Mouse (Mus musculus): ENCODE data around the gene Cep126. TPM values are rescaled to one million over a fixed set of nuclear protein-coding genes. Genes with fewer than 3 reads are reported as not detected.

Gene Cep126
- 1.1 and 1.7 TPM in 2 replicates for polyA plus RNA-seq (2021; fragmentation: Nextera tagmentation)
- long read RNA-seq, experiment 1, partial matches to known transcripts, result 0 of 1 reads
- long read RNA-seq, experiment 1, other reads (novel, unspliced or antisense), result 0 of 1 reads
- long read RNA-seq, experiment 2, partial matches to known transcripts, result 3 of 6 reads
- long read RNA-seq, experiment 2, other reads (novel, unspliced or antisense), result 1 of 6 reads

GRCm38 (mm10) chr9:8134117-8134574 is at the start of gene Cep126:
Gene Cep126, minus strand, starts transcription at chr9:8134294.

DNA sequence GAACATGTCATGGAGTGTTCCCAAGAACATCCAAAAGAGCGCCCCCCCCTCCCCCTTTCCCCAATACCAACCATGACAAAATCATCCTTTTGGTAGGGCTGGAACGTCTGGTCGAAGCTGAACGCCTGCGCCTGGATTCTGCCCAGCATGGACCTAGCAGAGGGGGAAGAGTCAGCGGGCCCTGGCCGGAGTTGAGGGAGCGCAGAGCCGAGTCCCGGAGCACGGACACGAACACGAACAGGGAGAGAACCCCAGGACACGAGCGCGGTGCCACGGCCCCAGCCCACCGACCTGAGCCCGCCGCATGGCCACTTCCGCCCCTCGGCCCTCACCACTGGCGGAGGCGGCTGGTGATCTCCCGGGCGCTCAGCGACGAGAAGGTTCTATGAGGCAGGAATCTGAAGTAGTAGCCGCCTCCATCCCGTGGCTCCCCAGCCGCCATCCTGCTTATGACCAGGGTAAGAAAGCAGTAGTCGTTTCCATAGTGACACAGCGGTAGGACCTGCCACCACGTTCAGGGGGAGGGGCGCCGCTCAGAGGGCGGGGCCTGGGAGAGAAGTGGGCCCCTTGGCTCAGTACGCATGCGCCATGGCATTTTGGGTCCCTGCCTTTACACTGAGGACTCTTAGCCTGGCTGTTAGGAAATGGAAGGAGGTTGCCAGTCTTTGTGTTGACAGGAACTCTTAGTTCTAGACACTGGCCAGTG is 91.6 kb downstream of the Cep126 start, which contains the start of gene Cfap300:
Gene Cfap300, minus strand, starts transcription at position 486 of the 706 bp plus-strand sequence.

Other genes starting within 250 kb of the Cep126 start
- gene Yap1, start 129.7 kb downstream of the Cep126 start, polyA plus RNA-seq (2021; fragmentation: Nextera tagmentation), result 2.7 and 3.1 TPM in 2 replicates
- 1.8 and 3.4 TPM in 2 replicates for gene Cfap300, start 91.5 kb downstream of the Cep126 start, polyA plus RNA-seq (2021; fragmentation: Nextera tagmentation)